Mouse (Mus musculus): Measurements from ENCODE around the gene Lnp1.

DNA sequence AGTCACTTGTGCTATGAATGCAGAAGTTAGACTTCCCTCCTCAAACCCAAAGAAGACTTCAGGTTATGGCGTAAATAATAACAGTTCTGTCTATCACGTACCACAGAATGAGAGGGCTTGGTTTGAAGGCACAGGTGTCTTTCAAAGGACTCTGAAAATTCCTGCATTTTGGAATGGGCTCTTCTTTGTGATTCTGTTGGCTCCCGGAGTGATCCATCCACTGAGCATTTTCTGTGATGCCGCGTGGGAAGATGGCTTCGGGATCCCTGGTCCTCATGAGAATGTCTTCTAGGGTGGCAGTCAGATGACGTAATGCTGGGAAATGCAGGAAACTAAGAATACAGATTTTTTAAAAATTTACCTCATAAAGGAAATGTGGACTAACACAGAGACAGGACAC lies 10.6 kb downstream of the Lnp1 start:
- no peak for TF ChIP-seq EP300 (IDR thresholded peaks at IDR 0.05; ENCODE audit: insufficient read depth, low read depth, low read length)
- no peak for TF ChIP-seq POLR2A (IDR thresholded peaks at IDR 0.05; ENCODE audit: insufficient read depth, low read length)
- no peak for TF ChIP-seq CTCF (IDR thresholded peaks at IDR 0.05; ENCODE audit: low read depth, low read length)
